Mouse (Mus musculus) megakaryocyte progenitor cell, adult 5-6 weeks (primary cell): ENCODE data around the gene Atg7. TPM values are rescaled to one million over a fixed set of nuclear protein-coding genes. Genes with fewer than 3 reads are reported as not detected.

Source experiments
- ATAC-seq: replicated peaks from 2 replicates; pipeline ENCODE4 v1.8.0; 2016; ENCODE audit warnings: mild to moderate bottlenecking, moderate TSS enrichment, inconsistent platforms; ENCODE audit not compliant: poor library complexity
- total RNA-seq, 2 experiments: library from RNA; stranded (forward) in 1 of 2; stranded (reverse) in 1 of 2; fragments of 157-497, 149-512 nt in 1 of 2; fragments of 200-1000 nt in 1 of 2; gene quantifications; 2 replicates each; pipeline versions ENCODE4 v1.2.3 to v1.2.4; 2015 to 2017

The Atg7 gene
- total RNA-seq, 2 experiments from 2014 or later, result 17.5 to 18.1 TPM

DNA sequence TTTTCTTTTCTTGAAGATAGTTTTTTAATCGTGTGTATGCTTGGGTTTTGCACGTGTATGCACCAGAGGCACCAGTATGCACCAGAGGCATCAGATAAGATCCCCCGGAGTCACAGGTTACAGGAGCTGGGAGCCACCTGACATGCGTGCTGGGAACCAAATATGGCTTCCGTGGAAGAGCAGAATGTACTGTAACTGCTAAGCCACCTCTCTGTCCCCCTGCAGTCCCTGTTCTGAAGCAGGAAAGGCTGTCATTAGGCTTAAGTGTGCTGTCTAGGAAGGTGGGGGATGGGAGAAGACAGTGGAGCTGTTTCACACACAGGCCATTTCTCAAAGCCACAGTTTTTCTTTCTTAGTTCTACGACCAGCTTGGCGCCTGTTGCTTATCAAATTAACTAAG is 205.9 kb downstream of the Atg7 start:
- peak; percentile 47 for ATAC-seq

DNA sequence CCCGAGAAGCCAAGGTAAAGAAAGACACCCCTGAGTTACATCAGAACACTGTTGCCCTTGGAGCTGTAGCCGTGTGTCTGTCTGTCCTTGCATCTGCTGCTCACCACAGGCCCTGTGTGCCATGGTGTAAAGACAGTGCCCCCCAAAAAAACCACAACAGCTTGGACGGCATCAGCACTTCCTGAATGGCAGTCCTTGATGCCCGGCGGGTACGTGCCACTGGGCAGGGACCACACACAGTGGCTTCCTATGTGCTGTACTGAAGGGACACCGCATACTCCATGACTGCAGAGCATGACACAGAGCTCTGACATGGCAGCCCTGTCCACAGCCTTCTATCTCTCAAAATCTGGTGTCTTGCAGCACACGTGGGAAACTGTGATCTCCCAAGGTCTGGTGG is 206.9 kb downstream of the Atg7 start:
- peak; percentile 63 for ATAC-seq

DNA sequence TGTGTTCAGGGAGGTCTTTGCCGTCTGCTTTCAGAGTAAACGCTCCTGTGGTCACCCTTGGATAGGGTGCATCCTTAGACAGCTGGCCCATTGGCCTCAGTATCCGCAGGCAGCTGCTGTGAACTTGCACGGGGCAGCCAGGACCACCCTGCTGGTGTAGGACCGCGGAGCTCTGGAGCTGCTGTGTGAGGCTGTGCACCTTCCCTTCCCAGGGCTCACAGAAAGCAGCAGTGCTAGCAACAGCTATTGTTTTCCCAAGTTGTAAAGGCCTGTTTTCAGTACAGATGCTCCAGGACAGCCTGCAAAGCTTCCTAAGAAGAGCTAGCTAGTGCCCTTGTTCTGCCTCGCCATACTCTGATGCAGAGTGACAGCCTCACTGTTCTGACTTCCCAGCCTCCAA is 208.8 kb downstream of the Atg7 start:
- ATAC-seq, result no peak

DNA sequence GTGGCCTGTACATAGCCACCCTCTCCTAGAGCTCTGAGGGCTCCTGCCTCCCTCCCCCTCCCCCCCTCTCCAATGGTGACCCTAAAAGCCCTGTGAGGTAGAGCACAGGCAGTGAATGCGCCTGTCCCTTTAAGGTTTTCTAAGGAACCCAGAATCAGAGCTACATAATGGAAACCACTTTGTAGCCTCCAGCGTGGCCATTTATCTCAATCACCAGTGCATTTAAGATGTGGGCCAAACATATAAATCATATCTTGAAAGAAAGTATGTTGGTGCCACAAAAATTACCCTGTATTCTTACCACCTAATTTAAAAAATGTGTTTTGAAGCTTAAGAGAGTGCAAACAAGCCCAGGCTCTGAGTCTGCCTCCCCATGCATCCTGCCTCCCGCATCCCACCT is 209.8 kb downstream of the Atg7 start:
- no peak for ATAC-seq

DNA sequence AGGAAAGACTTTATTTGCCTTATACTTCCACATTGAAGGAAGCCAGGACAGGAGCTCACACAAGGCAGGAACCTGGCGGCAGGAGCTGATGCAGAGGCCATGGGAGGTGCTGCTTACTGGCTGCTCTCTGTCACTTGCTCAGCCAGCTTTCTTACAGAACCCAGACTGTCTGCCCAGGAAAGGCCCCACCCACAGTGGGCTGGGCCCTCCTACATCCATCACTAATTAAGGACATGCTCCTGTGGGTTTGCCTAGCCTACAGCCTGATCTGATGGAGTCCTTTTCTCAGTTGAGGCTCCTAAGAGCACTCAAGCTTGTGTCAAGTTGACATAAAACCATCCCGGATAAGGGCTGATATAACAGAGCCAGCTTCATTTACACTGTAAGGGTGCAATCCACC is 211.5 kb downstream of the Atg7 start:
- ATAC-seq, result no peak

DNA sequence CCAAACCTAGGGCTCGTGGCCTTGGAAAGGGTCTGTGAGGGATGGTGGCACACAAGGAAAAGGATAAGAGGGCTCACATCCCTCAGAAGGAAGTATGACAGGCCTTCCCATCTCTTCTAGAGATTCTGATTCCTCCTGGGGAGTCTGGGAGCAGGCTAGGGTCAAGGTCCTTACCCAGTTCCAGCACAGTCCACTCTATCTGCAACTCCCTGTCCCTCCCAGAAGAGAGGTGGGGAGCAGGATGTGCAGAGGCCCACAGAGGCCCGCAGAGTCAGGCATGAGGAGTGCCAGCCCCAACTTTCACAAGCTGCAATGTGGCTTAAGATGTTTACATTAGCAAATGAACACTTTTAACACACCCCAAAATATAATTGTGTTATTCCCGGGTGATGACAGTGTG is 212.7 kb downstream of the Atg7 start:
- no peak for ATAC-seq

DNA sequence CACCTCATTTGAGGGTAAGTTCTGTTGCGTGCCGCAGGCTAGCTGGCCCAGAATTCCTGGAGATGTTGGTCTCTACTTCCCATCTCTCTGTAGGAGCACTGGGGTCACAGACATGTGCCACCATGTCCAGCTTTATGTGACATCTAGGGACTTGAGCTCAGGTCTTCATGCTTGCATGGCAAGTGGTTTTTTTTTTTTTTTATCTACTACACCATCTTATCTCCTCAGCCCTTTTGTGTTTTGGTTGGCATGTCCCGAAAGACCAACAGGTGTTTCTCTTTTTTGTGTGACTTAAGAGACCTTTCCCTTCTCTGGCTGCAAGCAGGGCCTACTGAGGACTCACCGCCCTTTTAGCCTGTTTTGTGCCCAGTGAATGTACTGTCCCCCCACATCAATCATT is 213.6 kb downstream of the Atg7 start:
- ATAC-seq, result no peak

DNA sequence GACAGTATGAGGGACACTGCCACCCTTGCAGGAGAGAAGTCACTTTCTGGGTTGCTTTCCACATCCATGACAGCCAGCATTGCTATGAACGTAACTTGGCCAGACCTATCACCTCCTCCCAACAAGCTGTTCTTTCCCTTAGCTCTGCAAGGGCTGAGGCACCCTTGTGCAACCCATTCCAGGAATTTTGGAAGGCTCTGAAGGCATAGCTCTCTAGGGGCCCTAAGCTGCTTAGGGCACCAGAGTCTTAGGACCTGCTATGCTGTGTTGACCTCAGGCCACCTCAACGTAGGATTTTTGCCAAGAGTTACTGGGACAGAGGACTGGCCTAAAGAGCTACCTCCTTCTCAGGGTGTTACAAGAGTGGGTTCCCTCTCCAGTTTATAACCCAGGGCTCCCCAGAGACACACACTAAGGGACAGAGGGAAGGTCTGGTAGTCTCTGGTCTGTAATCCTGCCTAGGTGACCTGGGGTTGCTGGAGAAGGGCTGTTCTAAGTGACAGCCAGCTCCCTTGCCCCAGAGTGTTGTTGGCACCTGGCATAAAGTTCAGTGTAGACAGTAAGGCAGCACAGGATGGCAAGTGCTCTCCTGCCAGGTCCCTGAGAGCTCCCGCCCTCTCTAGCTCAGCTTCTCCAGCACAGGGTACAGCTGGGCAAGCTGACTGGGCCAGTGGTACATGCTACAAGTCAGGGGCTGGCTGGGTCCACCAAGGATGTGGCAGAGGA is 215.3 kb downstream of the Atg7 start:
- ATAC-seq, result no peak

DNA sequence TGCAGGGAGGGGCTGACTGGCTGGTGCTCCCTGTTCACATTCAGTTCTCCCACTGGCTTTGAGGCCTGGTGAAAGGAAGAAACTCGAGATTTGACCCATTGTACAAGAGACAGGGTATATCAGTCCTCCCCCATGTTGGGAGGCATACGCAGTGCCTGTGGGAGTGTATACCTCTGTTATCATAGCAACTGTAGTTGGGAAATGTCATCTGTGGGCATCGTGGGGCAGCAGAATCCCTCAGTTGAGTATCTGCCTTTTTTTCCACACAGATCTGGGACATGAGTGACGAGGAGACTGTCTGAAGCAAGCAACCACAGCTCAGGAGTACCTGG is 215.8 kb downstream of the Atg7 start:
- ATAC-seq, result no peak

DNA sequence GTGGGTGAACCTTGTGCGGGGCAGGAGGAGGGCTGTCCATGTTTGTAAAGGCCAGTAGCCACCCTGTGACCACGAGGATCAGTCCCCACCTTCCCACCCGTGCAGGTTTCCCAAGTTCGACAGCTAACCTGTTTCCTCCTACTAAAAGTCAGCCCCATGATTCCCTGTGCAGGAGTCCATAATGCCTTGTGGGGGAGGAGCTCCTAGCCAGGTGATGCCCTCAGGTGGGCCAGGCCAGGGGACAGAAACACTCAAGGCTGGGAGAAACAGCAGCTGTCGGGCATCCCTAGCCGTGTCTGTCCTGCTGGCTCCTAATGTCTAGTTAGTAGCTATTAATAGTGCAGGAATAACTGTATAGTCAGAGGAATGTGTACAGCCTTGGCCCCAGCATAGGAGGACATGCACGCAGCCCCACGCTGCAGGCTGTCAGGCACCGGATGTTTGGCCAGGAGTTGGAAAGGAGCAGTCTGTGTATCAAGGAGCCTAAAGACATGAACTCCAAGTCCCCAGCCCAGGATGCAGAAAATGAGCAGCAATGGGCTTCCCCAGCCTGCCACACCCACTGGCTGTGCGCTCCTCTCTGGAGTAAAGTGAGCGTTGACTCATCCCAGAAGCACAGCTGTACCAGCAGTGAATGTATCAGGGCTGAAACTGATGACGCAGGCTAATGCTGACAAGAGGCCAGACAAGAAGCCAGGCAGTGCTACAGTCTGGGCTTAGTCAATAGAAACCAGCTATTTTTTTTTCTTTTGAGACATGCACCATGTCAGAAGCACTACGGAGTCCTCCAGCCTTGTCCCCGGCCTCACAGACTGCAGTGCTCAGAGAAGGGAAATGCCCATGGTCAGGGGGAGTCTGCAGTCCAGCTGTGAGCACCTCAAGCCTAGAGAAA is 218.0 kb downstream of the Atg7 start:
- ATAC-seq, result no peak

DNA sequence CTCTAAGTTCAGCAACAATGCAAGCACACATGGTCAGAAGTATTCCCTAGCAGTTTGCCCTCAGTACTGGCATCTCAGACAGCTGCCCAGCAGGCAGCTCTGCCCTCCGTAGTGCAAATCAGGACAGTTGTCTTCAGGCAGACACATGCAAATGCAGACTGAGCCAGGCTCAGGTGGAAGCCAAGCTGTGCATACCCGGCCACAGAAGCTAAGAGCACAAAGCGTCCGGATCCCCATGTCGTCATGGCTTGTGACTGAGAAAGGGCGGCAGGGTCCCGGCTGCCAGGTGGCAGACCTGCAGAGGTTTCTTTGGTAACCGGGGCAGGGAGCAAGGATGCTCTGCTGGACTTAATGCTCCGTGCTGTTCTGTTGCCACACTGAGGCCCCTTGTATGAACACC is 218.7 kb downstream of the Atg7 start:
- no peak for ATAC-seq

DNA sequence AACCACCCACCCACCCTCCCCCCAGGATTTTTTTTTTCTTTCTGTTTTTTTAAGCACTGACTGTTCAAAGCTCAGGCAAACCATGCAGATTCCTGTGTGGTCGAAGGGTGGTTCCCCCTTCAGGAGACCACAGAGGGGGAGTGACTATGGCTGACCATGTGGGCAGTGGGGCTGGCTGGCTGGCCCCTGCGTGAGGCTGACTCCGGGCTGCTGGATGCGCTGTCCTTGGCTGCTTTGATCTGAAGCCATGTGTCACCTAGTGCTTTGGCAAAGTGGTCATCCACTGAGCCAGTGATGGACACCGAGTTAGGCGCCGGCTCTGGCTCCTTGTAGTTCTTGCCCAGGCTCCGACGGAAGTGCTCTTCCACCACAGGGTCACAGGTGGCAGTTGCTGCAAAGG is 219.1 kb downstream of the Atg7 start:
- no peak for ATAC-seq

DNA sequence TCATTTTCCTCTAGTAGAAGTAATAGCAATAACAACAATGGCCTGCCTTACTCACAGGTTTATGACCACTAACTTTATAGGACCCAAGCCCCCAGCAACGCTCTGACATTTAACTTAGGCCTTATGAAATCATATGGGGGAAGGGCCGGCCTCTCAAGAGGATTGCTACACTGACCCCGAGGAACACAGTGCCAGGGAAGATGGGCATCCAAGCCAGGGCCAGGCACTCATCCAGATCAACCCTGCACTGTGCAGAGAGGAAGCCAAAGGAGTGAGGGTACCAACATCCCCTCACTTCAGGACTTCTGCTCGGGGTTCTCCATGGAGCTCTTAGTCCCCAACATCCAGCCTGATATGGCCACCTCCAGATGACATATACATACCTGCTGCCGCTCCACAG is 220.6 kb downstream of the Atg7 start:
- no peak for ATAC-seq

DNA sequence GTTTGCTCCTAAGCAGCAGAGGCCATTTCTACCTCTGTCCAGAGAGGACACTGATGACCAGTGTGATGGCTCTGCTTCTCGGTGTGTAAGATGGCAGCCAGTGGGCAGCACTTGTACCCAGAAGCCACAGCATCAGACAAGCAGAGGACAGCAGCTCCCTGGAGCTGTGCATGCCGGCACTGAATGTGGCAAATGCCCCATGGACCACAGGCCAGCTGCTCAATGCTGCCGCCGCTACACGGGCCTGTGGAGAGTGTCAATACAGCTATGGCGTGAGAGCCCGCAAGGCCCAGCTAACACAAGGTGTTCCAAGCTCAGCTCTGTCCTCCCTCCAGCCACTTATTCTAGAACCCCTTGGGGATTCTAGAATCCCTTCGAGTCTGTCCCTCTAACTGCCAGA is 221.5 kb downstream of the Atg7 start:
- ATAC-seq, result no peak

DNA sequence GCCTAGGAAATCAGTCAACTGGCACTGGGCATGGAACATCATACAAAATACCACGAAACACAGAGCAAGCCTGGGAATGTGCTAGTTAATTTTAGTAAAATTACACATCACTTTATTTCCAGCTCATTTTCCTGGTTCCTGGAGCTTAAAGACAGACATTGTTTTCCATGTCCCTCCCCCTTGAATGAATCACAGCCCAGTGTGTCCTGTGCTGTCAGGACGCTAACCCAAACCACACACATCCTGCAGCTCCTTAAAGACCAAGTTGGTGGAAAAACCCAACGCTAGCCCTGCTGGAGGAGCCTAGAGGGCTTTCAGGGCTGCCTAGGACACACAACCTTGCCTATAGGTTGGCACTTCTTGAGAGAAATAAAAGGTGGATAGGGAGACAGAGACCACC is 223.2 kb downstream of the Atg7 start:
- no peak for ATAC-seq

DNA sequence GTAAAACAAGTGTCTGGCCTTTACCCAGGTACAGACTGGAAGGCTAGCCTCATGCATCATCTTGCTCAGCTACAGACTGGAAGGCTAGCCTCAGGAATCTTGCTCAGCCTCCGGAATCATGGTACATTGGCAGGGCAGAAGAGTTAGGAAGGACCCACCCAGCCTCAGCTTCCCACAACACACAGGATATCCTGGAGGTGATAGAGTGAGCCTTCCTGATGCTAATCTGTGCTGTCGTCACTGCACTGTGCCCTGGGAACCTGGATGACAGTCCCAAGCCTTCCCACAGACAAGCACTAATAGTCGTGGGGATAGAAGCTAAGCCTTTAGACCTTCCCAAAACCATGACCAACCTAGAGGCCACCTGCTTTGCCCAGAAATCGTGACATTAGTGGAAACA is 223.7 kb downstream of the Atg7 start:
- no peak for ATAC-seq

DNA sequence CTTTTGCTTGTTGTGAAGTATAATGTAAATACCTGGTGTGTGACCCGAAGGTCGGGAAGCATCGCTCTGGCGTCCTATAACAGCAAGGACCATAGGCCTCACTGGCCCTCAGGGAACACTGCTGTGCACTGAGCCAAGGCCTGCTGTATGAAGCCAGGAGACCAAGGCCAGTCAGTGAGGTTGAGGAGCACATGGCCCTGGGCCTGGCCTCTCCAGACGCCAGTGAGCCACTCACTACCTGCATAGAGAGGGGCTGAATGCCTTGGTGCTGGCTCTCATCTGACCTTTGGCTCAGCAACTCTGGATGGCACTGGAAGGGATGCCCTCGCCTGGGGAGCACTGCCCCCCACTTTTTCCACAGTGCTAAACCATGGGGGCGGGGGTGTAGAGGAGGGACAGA is 225.8 kb downstream of the Atg7 start:
- ATAC-seq, result no peak

DNA sequence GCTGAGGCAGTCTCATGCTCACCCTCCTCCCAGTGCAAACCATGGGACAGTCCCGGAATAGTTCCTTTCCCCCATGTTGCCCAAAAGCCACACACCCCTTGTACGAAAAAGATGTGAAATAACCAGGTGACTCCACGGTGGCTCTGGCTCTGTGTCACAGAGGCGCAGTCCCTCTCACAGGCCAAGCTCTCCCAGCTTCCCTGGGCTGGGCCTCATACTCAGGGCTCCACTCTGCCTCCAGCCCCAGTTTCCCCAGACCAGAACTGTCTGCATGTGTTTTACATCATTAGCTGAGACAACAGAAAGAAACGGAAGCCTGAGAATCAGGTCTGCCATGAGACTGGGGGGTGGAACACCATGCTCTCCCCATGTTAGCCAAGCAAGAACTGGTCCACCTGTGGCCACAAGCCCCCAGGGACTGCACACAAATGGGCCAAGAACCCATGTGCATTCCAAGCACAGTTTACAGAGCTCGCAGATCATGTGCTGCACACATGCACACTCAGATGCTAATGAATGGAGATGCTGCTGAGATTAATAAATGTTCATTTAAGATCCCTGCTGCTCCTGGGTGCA is 226.7 kb downstream of the Atg7 start:
- no peak for ATAC-seq

DNA sequence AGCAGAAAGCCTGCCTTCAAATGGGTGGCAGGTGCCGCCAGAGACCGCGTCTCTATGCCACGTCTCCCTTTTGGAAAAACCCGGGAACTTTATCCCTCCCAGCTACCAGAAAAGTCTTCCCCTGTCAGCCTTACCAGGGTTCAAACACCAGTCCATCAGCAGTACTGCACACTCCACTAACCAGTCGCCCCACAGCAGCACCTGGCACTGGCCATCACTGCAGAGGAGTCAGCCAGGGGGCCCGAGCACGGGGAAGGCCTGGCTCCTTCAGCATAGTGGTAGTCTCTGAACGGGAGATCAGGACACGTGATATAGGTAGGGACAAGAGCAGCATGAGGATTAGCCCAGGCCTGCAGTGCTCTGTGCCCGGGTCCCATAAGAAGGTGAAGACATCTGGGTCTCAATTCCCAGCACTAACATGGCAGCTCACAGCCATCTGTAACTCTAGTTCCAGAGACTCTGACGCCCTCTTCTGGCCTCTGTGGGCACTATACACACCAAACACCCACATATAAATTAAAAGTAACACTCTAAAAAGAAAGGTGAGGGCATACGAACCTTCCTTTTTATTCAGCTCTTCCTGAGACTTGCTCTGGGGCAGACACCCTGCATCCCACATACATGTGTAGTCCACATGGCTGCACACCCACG is 228.2 kb downstream of the Atg7 start:
- no peak for ATAC-seq

DNA sequence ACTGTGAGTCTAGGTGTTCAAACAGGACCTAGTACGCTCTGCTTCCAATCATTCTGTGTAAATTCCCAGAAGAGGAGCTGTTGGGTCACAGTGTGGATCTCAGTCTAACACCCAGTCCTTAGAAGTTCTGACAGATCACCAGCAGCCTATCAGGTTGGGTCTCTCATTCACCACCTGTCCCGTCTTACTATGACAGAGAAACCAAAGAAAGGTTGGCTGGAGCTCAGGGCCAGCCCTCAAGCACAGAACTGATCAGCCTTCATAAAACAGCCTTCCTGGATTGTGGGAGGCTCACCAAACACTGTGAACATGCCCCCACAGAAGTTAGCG is 230.9 kb downstream of the Atg7 start:
- no peak for ATAC-seq

DNA sequence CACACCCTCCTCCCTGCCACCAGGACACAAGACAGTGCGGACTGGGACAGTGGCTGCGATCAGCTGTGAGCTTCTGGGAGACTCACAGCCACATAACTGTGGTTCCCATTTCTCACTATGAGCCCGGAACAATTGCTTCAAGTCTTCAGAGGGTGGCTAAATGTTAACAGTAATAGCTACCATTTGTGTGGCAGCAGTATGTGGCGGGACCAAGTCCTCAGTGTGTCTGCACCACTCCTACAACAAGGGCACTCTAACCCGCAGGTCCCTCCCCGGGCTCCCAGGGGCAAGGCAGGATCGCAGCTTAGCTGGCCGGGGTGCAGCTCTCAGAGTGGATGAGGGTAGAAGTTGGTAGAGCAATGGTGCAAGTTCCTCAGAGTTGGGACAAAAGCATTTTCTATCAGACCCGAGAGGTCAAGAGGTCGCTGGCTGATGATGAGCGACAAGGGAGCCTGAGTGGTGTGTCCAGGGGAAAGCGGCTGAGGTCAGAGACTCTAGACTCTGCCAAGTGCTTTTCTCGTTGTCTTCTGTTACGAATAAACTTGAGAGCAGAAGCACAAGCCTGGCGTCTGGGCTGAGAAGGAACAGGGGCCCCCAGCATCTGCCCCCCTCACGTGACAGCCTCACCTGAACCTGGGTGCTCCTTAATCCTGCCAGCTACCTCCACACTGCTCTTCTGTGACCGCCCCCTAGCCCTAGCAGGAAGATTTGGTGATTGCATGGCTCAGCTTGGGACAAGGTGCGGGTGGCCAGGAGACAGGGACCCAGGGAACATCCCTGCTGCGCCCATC is 231.4 kb downstream of the Atg7 start:
- ATAC-seq, result peak; percentile 18
